Mouse (Mus musculus): ENCODE measurements at regions not wholly inside any gene's neighbourhood (a gene's known extent, or its start where the extent isn't known, plus 50 kb on each side); places are given as distances from the start of the nearest gene placed in this dataset.

GRCm38 (mm10) chr8:44512876-44513275 lies 422.4 kb upstream of the Fat1 start:
- no peak for DNase-seq (ENCODE audit: low spot score)

GRCm38 (mm10) chr8:44525915-44526314 lies 409.3 kb upstream of the Fat1 start:
- DNase-seq (ENCODE audit: low spot score) = peak; percentile 6

GRCm38 (mm10) chr8:44529696-44530095 lies 405.6 kb upstream of the Fat1 start:
- DNase-seq (ENCODE audit: low spot score) = no peak

DNA sequence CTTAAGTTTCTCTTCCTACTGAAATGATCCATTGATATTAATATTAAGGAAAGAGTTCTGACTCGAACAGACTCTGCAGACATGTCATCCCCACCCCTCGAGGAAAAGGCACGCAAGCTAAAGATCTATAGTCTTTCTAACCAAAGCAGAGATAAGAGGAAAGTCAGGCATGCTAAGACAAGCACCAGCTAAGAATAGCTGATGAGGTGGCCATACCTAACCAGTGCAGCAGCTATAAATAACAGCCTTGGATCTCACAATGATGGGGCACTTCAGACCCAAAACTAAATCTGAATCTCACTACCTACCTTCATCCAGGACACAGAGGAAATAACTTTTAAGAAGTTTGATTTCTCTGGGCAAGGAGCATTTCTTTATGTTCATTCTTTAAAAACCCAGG lies 386.4 kb upstream of the Fat1 start:
- DNase-seq (ENCODE audit: low spot score) = no peak

DNA sequence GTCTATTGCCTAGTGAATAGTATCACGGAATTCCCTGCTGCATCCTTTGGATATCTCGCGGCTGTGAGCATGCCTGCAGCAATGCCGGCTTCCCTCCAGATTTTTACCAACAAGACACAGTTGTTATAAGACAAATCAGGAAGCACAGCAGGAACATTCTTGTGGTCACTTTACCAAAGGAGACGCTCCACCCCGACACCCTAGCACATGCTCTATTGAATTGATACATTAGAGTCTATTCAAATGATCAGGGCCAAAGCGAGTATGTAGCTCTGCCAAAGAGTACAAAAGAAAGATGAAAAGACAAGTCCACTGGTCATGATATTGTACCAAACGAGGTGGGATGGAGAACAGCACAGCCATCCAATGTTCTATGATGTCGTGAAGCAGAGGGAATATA lies 376.1 kb upstream of the Fat1 start:
- no peak for DNase-seq (ENCODE audit: low spot score)

DNA sequence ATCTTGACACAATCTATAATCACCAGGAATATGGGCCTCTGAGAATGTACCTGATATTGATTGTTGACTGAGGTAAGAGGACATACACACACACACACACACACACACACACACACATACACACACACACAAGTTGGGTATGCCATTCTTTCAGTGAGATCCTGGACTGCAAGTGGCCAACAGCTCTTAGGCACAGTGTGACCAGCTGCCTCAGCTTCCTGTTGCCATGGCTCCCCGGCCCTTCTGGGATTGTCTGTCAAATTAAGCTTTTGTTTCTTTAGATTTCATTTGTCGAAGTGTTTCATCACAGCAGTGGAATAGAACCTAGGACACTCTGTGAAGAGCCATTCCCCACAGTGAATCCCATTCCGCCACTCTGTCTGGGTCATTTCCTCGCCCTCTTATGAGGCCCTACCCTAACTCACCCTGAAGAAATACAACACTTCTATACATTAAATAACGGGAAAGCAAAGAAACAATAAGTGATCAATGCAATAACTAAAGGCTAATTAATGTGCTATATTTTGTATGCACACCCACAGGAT lies 358.9 kb upstream of the Fat1 start:
- no peak for DNase-seq (ENCODE audit: low spot score)

DNA sequence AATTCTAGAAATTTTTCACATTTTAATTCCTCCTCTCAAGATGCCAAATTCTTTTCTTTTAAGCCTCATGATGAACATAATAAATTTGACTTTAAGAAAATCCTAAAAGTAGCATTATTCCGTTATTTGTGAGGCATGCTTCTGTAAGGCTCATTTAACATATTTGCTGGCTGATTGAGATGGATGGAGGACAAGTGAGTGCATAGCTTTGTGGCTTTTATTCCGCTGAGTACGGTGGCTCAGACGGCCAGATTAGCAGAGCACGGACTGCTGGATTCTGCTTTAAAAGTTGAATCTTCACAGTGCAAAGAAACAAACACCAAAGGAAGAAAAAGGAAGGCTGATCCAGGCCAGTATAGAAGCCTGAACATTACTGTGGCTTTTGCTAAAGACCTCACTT lies 358.3 kb upstream of the Fat1 start:
- DNase-seq (ENCODE audit: low spot score) = no peak

Data from ovary, postnatal 36 days (tissue).